Mouse (Mus musculus): ENCODE measurements around the gene Lgi1. TPM values are rescaled to one million over a fixed set of nuclear protein-coding genes. Genes with fewer than 3 reads are reported as not detected.

The Lgi1 gene
- polyA plus RNA-seq, 1 experiment from 2014 or later, result 1.2 TPM

DNA sequence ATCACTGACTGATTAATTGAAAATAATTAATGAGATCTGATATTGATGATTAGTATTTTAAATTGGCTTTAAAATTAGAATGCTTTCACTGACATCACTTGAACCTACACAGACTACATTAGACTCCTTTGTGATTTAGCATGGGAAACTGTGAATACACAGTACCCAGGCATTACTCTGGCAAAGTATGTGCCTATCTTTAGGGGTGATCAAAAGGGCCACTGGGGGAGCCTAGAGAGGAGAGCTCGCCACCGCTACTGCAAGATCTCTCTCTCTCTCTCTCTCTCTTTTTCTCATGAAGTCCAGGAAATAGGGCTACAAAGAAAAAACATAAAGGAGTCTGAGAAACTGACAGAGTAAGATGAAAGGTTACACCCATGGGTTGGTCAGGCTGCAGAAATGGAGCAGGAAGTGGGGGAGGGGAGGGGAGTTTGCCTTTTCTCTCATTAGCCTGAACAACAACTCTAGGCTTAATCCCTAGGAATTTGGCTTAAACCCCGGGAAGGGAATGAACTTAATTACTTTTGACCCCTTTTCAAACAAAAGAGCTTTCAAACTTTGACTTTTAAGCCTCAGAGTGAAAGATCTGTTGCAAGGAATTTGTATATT is 33.8 kb downstream of the Lgi1 start:
- Histone ChIP-seq H3K27ac (peak overlapping the region; percentile 70), H3K9me3 (no peaks in the 10 kb centered on the region), H3K4me2 (0 out of 2 replicates have a peak overlapping the region, but pooled peaks have one; percentile 4), H3K9ac (replicated peaks) (no peak overlapping the region), H3K4me3 (replicated peaks) (no peak overlapping the region), H3K27me3 (no peaks in the 10 kb centered on the region), H3K4me1 (replicated peaks) (peaks cover 9% of the 10 kb centered on the region), H3K36me3 (no peaks in the 10 kb centered on the region)
- 2% methylated on average over 3 of the region's 3 CpGs for whole genome bisulfite sequencing
- ATAC-seq (ENCODE audit: insufficient number of reproducible peaks, insufficient read depth, low FRiP score, low TSS enrichment, low read depth), result no peak; the same call in 1 of the 2 replicates

DNA sequence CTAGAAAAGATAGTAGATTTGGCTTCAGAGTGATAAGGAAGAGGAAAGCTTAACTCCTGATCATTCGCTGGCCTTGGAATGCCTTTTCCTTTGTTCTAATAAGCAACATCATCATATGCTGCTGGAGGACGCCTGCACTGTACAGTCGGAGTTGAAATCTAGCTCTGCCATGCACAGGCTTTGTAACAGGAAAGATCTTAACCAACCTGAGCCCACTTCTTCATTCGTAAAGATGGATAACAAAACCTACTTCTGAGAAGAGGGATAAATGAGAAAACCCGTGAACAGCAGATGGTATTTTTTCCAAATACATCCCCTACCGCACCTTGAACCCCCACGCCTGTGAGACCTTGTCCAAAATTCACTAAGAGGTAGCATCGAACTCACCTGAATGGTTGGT is 43.8 kb downstream of the Lgi1 start:
- no peaks in the 10 kb centered on the region for H3K36me3 ChIP-seq
- H3K27ac ChIP-seq, result no peak overlapping the region
- H3K27me3 ChIP-seq, result no peaks in the 10 kb centered on the region
- H3K4me3 ChIP-seq (replicated peaks), result no peak overlapping the region
- 94% methylated on average over 8 of the region's 8 CpGs for WGBS
- no peaks in the 10 kb centered on the region for H3K9me3 ChIP-seq
- no peaks in the 10 kb centered on the region for H3K4me1 ChIP-seq (replicated peaks)
- no peak for ATAC-seq (ENCODE audit: insufficient number of reproducible peaks, insufficient read depth, low FRiP score, low TSS enrichment, low read depth)
- H3K4me2 ChIP-seq, result no peak overlapping the region
- H3K9ac ChIP-seq (replicated peaks), result no peak overlapping the region

DNA sequence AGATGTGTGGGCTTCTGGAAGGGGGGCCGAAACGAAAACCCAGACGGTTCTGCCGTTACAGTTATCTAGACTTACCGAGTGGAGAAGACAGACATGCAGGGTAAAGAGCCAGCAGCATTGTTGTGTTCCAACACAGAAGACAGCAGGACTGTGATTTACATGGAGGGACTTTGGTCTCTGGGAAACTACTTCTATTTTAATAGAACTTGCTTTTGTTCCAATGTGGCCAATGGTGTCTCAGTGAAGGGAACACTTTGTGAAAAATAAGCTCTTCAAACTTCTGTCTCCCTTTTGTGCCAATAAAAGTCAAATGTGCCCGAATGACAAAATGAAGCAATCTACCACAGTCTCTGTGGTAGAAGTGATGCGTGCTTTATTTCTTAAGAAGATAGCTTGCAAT is 50.8 kb downstream of the Lgi1 start:
- no peak for ATAC-seq (ENCODE audit: insufficient number of reproducible peaks, insufficient read depth, low FRiP score, low TSS enrichment, low read depth)
- 89% methylated on average over 7 of the region's 7 CpGs for WGBS
- Histone ChIP-seq H3K27ac (no peak overlapping the region), H3K4me3 (replicated peaks) (no peak overlapping the region), H3K27me3 (no peaks in the 10 kb centered on the region), H3K4me1 (replicated peaks) (no peaks in the 10 kb centered on the region), H3K9me3 (0 out of 2 replicates have a peak, but pooled peaks cover 6% of the 10 kb centered on the region), H3K36me3 (no peaks in the 10 kb centered on the region), H3K4me2 (no peak overlapping the region), H3K9ac (replicated peaks) (no peak overlapping the region)

DNA sequence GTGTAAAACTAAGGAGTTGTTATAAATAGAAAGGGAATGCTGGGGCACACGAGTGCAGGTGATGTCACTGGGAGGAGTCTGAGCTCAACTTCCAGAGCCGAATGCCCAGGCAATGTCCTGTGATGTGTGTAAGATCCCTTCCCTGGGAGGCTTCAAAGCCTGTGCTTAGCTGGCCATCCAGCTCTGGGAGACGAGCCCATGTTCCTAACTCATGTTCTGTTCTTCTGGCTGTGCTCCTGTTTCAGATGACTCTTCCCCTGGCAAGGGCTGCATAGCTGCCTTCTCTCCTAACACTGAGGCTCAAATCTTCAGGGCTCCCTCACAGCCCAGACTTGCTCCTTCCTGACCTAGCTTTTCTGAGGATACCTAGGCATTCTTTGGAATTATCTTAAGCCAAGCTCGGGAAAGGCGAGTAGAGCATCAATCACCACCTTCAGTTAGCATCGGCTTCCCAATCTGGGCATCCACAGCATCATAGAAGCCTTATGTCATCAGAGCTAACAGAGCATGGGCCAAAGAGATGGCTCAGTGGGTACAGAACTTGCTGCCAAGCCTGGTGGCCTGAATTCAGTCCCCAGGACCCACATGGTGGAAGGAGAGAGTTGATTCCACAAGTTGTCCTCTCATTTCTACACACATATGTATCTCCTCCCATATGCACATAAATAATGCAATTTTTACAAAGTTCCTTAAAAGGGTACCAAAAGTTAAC is 52.4 kb downstream of the Lgi1 start:
- ATAC-seq (ENCODE audit: insufficient number of reproducible peaks, insufficient read depth, low FRiP score, low TSS enrichment, low read depth), result no peak
- Histone ChIP-seq H3K9ac (replicated peaks) (no peak overlapping the region), H3K4me2 (no peak overlapping the region), H3K4me3 (replicated peaks) (no peak overlapping the region), H3K27me3 (no peaks in the 10 kb centered on the region), H3K9me3 (0 out of 2 replicates have a peak, but pooled peaks cover 6% of the 10 kb centered on the region), H3K4me1 (replicated peaks) (no peaks in the 10 kb centered on the region), H3K36me3 (no peaks in the 10 kb centered on the region), H3K27ac (no peak overlapping the region)
- WGBS, result 80% methylated on average over 6 of the region's 6 CpGs

DNA sequence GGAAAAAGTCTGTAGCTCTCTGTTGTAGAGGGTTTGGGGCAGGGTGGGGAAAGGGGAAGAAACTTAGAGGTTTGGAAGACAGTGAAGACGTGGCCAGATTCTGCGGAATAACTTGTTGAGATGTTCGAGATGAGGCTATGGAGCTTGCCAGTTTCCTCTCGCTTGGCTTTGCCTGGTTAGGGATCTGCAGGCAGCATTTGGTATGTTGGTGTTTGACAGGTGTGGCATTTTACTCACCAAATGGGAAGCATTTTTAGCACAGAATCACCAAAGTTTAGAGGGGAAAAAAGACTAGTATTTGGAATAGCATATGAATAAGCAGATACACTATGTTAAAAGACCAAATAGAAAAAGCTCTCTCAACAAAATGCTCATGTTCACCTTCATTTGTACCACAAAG is 54.0 kb downstream of the Lgi1 start:
- H3K27me3 ChIP-seq, result no peaks in the 10 kb centered on the region

DNA sequence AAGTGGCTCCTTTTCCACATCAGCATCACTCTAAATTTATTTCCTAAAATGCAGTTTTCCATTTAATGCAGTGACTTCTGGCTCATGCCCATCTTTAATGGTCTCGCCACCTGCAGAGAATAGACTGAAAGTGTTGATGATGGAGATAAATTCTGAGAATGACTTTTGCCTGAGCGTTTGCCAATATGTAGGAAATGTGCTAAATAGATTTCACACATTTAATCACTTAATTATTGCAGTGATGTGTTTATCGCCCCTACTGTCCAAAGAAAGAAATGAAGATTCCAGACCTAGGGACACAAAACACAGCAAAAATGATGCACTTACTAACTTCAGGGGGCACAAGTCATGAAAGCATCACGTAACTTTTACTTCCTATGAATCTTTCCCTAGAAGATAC is 54.8 kb downstream of the Lgi1 start:
- WGBS, result 81% methylated on average over 4 of the region's 4 CpGs
- no peak overlapping the region for H3K4me2 ChIP-seq
- no peaks in the 10 kb centered on the region for H3K27me3 ChIP-seq
- H3K9ac ChIP-seq (replicated peaks), result no peak overlapping the region
- no peak for ATAC-seq (ENCODE audit: insufficient number of reproducible peaks, insufficient read depth, low FRiP score, low TSS enrichment, low read depth)
- no peak overlapping the region for H3K27ac ChIP-seq
- H3K36me3 ChIP-seq, result no peaks in the 10 kb centered on the region
- no peak overlapping the region for H3K4me3 ChIP-seq (replicated peaks)
- H3K4me1 ChIP-seq (replicated peaks), result no peaks in the 10 kb centered on the region
- H3K9me3 ChIP-seq, result 0 out of 2 replicates have a peak, but pooled peaks cover 6% of the 10 kb centered on the region

More for the DNA sequence above, 54.0 kb downstream of the Lgi1 start:
- no peak for ATAC-seq (ENCODE audit: insufficient number of reproducible peaks, insufficient read depth, low FRiP score, low TSS enrichment, low read depth)
- 0 out of 2 replicates have a peak, but pooled peaks cover 6% of the 10 kb centered on the region for H3K9me3 ChIP-seq
- H3K4me3 ChIP-seq (replicated peaks), result no peak overlapping the region
- no peaks in the 10 kb centered on the region for H3K36me3 ChIP-seq
- no peak overlapping the region for H3K4me2 ChIP-seq
- H3K4me1 ChIP-seq (replicated peaks), result no peaks in the 10 kb centered on the region
- no peak overlapping the region for H3K9ac ChIP-seq (replicated peaks)
- no peak overlapping the region for H3K27ac ChIP-seq
- WGBS, result 93% methylated on average over 4 of the region's 4 CpGs

DNA sequence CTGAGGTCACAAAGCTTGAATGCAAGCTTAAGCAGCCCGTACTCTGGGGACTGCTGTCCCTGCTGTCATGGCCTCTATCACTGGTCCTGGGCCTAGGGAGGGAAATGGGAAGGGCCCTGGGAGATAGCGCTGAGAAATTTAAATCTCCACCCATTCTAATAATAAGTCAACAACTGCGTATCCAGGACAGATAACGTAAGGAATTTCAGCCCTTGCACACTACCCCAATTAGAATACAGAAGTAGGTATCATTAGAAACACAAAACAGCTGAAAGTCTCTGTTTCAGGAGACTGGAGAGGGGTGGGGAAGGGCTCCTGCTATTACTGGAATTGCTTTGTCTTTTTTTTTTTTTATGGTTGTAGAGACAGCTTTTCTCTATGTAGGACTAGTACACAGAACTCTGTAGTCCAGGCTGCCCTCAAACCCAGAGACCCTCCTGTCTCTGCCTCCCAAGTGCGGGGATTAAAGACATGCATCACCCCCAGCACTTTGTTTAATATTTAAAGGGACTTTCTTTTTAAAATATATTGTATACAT is 56.4 kb downstream of the Lgi1 start:
- WGBS, result 82% methylated on average over 5 of the region's 5 CpGs
- no peaks in the 10 kb centered on the region for H3K36me3 ChIP-seq

DNA sequence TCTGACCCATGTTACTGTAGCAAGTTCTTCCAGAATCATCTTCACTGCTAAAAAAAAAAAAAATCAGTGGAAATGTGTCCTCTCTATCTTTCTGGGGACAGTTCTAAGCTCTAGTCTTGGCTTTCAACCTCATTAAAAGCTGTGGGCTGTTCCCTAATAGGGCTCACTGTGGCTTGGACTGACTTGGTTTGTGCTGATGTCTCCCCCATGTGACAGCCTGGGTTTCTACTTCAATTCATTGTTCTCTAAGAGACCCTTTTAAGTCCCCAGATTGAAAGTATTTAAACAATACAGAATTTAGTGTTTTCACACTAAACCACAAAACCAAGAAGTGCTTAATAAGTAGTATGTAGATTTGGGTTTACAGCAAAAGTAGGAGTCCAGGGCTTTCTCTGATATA is 59.4 kb downstream of the Lgi1 start:
- no peak overlapping the region for H3K4me2 ChIP-seq
- H3K36me3 ChIP-seq, result no peaks in the 10 kb centered on the region
- no peaks in the 10 kb centered on the region for H3K27me3 ChIP-seq
- H3K27ac ChIP-seq, result no peak overlapping the region
- H3K4me1 ChIP-seq (replicated peaks), result no peaks in the 10 kb centered on the region
- no peaks in the 10 kb centered on the region for H3K9me3 ChIP-seq
- ATAC-seq (ENCODE audit: insufficient number of reproducible peaks, insufficient read depth, low FRiP score, low TSS enrichment, low read depth), result no peak
- H3K9ac ChIP-seq (replicated peaks), result no peak overlapping the region
- H3K4me3 ChIP-seq (replicated peaks), result no peak overlapping the region

More for the DNA sequence above, 56.4 kb downstream of the Lgi1 start:
- no peak for ATAC-seq (ENCODE audit: insufficient number of reproducible peaks, insufficient read depth, low FRiP score, low TSS enrichment, low read depth)
- Histone ChIP-seq H3K9ac (replicated peaks) (no peak overlapping the region), H3K4me1 (replicated peaks) (no peaks in the 10 kb centered on the region), H3K27me3 (no peaks in the 10 kb centered on the region), H3K27ac (no peak overlapping the region), H3K4me2 (no peak overlapping the region), H3K4me3 (replicated peaks) (no peak overlapping the region), H3K9me3 (0 out of 2 replicates have a peak, but pooled peaks cover 5% of the 10 kb centered on the region)

DNA sequence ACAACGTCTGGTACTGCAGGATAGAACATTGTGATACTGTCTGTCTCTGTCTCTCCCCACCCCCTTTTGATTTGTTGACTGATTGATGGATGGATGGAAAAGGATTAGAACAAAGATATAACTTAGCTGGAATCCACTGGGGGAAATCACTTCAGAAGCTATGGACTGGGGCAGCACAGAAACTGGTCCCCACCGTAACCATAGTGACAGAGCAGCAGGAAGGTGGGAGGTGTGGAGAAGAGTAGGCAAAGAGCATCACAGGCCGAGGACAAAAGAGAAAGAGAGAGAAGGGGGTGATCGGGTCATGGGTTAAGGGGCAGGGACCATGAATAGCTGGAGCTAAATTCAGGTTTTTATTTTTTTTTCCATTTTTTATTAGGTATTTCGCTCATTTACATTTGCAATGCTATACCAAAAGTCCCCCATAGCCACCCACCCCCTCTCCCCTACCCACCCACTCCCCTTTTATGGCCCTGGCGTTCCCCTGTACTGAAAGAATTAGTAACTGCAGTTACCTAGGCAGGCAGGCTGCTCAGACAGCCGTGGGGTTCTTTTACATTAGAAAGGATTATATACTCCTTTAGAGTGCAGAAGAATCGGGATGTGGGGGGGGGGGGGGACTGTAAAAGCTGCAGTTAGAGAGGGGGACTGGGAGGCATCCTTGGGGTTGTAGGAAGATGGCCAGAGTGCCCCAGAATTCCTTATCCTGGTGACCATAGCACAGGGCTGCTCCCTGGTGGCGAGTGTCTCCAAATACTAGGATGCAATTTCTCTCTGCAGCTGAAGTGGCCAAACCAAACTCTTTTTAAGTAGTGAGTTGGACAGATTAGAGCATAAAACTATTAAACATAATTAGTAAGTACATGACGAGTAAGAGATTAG is 60.1 kb downstream of the Lgi1 start:
- H3K27me3 ChIP-seq, result no peaks in the 10 kb centered on the region
- no peaks in the 10 kb centered on the region for H3K4me1 ChIP-seq (replicated peaks)
- no peak overlapping the region for H3K4me3 ChIP-seq (replicated peaks)
- H3K27ac ChIP-seq, result no peak overlapping the region
- H3K36me3 ChIP-seq, result no peaks in the 10 kb centered on the region
- no peak overlapping the region for H3K4me2 ChIP-seq
- WGBS, result 32% methylated on average over 10 of the region's 10 CpGs
- no peaks in the 10 kb centered on the region for H3K9me3 ChIP-seq
- no peak for ATAC-seq (ENCODE audit: insufficient number of reproducible peaks, insufficient read depth, low FRiP score, low TSS enrichment, low read depth)
- no peak overlapping the region for H3K9ac ChIP-seq (replicated peaks)

DNA sequence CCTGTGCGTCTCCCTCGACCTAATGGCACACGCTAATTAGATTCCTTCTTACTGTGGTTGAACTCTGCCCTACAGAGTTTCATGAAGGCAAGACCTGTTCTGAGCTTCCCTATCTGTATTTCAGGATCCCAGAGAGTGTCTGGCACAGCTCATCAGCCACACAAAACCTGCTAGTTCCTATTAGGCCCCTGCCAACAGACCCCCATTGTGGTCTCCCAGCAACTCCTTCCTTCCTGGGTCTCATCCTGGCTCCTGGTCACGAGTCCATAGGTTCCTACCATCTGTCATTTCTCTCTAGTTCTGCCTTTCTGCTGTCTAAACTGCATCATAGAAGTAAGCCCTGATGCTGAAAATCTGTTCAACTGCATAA is 60.7 kb downstream of the Lgi1 start:
- ATAC-seq (ENCODE audit: insufficient number of reproducible peaks, insufficient read depth, low FRiP score, low TSS enrichment, low read depth), result no peak
- Histone ChIP-seq H3K27ac (no peak overlapping the region), H3K4me3 (replicated peaks) (no peak overlapping the region), H3K9ac (replicated peaks) (no peak overlapping the region), H3K4me1 (replicated peaks) (no peaks in the 10 kb centered on the region), H3K4me2 (no peak overlapping the region), H3K9me3 (no peaks in the 10 kb centered on the region), H3K27me3 (no peaks in the 10 kb centered on the region), H3K36me3 (no peaks in the 10 kb centered on the region)
- 61% methylated on average over 4 of the region's 4 CpGs for WGBS

DNA sequence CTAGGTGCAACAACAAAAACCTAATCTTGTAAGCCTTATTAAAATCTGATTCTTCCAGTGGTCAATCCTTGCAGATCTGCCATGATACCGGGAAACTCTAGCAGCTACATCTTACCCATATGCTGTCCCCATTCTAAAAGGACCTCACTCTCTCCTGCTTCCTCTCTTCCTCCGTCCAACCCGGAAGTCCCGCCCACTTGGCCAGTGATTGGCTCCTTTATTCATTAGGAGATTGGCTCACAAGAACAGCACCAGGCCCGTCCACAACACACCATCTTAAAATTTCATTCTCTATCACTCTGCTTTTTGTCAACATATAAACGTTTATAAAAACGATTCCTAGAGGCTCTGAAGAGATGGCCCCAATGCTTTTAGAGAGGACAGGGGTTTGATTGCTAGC is 61.5 kb downstream of the Lgi1 start:
- H3K4me3 ChIP-seq (replicated peaks), result no peak overlapping the region
- no peak overlapping the region for H3K27ac ChIP-seq
- no peaks in the 10 kb centered on the region for H3K9me3 ChIP-seq
- H3K4me2 ChIP-seq, result no peak overlapping the region
- 84% methylated on average over 7 of the region's 7 CpGs for WGBS
- H3K4me1 ChIP-seq (replicated peaks), result no peaks in the 10 kb centered on the region
- ATAC-seq (ENCODE audit: insufficient number of reproducible peaks, insufficient read depth, low FRiP score, low TSS enrichment, low read depth), result no peak
- H3K27me3 ChIP-seq, result no peaks in the 10 kb centered on the region
- H3K9ac ChIP-seq (replicated peaks), result no peak overlapping the region
- H3K36me3 ChIP-seq, result no peaks in the 10 kb centered on the region
